Mouse (Mus musculus): ENCODE results near the gene Tob1.

GRCm38 (mm10) chr11:94238786-94239185, 27.5 kb downstream of the Tob1 start:
- no peak for TF ChIP-seq CTCF (IDR thresholded peaks at IDR 0.05; ENCODE audit: extremely low read depth, insufficient read length, insufficient replicate concordance, low read depth, low read length)
- no peak for TF ChIP-seq POLR2A (IDR thresholded peaks at IDR 0.05; ENCODE audit: low read depth, low read length)
